Mouse (Mus musculus) forebrain, postnatal 0 days (tissue): ENCODE measurements around the gene 2510009E07Rik. TPM values are rescaled to one million over a fixed set of nuclear protein-coding genes. Genes with fewer than 3 reads are reported as not detected.

Source experiments
- ATAC-seq: fragments of 200-750 bp; cut with Nextera tagmentation; 2 replicates; pipeline ENCODE4 v1.8.0; 2017; ENCODE audit warnings: mild to moderate bottlenecking, moderate library complexity
- DNase-seq: peaks from one replicate; pipeline ENCODE4 v3.0.0-alpha.2; 2015
- H3K27ac ChIP-seq: fragments of 300-500 bp; sonication (generic); 2 replicates; pipeline ENCODE4 v1.5.1; 2014; ENCODE audit warnings: low read depth, mild to moderate bottlenecking, antibody characterized with exemption, low read length, moderate library complexity, mixed read lengths
- H3K27me3 ChIP-seq: fragments of 300-500 bp; sonication (generic); 2 replicates; pipeline ENCODE4 v1.6.1; 2014; ENCODE audit warnings: mild to moderate bottlenecking, low read length, mixed read lengths; ENCODE audit not compliant: insufficient read depth
- H3K36me3 ChIP-seq: fragments of 300-500 bp; sonication (generic); 2 replicates; pipeline ENCODE4 v1.6.1; 2014; ENCODE audit warnings: mild to moderate bottlenecking, moderate library complexity; ENCODE audit not compliant: insufficient read depth
- H3K4me1 ChIP-seq: fragments of 300-500 bp; sonication (generic); 2 replicates; pipeline ENCODE4 v1.6.1; 2014; ENCODE audit warnings: antibody characterized with exemption; ENCODE audit not compliant: insufficient read depth
- H3K4me2 ChIP-seq: fragments of 300-500 bp; sonication (generic); 2 replicates; pipeline ENCODE4 v1.6.1; 2014; ENCODE audit warnings: low read depth, mild to moderate bottlenecking, moderate library complexity
- H3K4me3 ChIP-seq: fragments of 300-500 bp; sonication (generic); 2 replicates; pipeline ENCODE4 v1.5.1; 2014; ENCODE audit warnings: low read depth, low read length, mixed read lengths
- H3K9ac ChIP-seq: fragments of 300-500 bp; sonication (generic); 2 replicates; pipeline ENCODE4 v1.6.1; 2014; ENCODE audit warnings: mild to moderate bottlenecking
- H3K9me3 ChIP-seq: fragments of 300-500 bp; sonication (generic); 2 replicates; pipeline ENCODE4 v1.6.1; 2016; ENCODE audit warnings: low read length
- CTCF ChIP-seq: sonication (generic); IDR thresholded peaks from 2 replicates; pipeline ENCODE4 v1.5.1; 2016; ENCODE audit warnings: antibody characterized with exemption, control low read depth, low read depth
- WGBS: fragments of 180-500 bp; shearing (Covaris S2); extraction: QIAGEN DNeasy Blood & Tissue Kit; methylation state at CpG from one replicate; pipeline ENCODE4 v1.1.7; 2014; 5-methylcytosine and 5-hydroxymethylcytosine counted together
- polyA plus RNA-seq: library from polyadenylated mRNA; unstranded; fragments of >200 nt; fragmentation: Nextera tagmentation; extraction: Ambion mirVana; gene quantifications from 2 replicates; pipeline ENCODE4 v1.2.1, GENCODE M21; 2015
- total RNA-seq: library from RNA; depleted of rRNA; stranded (reverse); fragments of >200 nt; gene quantifications from 2 replicates; pipeline ENCODE4 v1.2.3, GENCODE M21; 2014

Gene 2510009E07Rik
- total and polyA plus RNA-seq, 2 experiments from 2014 or later: 37.0 to 40.5 TPM

DNA sequence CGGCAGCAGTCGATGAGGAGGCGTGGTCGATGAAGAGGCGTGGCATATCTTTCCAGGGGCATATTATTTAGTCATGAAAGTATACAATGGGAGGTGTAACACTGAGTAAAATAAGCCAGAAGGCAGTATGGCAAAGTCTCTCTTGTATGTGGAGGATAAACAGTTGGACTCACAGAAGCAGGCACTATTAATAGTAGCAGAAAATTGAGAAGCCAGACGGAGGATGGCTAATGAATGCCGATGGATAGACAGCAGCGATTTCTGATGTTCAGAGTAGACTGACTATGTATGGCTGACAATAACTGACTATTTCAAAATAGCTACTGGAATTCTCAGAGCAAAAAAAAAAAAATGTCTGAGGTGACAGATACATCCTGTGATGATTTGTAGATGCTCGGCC lies 38.5 kb downstream of the 2510009E07Rik start:
- DNase-seq (peak; percentile 41), ATAC-seq (peak; percentile 32; the same call in 1 of the 2 replicates)
- no peak for TF ChIP-seq CTCF
- H3K27ac ChIP-seq: no peak overlapping the region
- peaks cover 19% of the 10 kb centered on the region for H3K36me3 ChIP-seq
- WGBS: 68% methylated on average over 9 of the region's 9 CpGs
- no peak overlapping the region for H3K9ac ChIP-seq
- H3K9me3 ChIP-seq: no peaks in the 10 kb centered on the region
- no peak overlapping the region for H3K4me3 ChIP-seq
- H3K27me3 ChIP-seq: no peaks in the 10 kb centered on the region
- H3K4me1 ChIP-seq: 0 out of 2 replicates have a peak, but pooled peaks cover 6% of the 10 kb centered on the region
- H3K4me2 ChIP-seq: no peak overlapping the region

GRCm38 (mm10) chr16:21655291-21655690 lies 39.2 kb downstream of the 2510009E07Rik start:
- TF ChIP-seq CTCF: no peak
- 18% methylated on average over 6 of the region's 6 CpGs for WGBS
- Histone ChIP-seq H3K27me3 (no peaks in the 10 kb centered on the region), H3K27ac (peak overlapping the region; percentile 11; the same call in 1 of the 2 replicates), H3K4me1 (0 out of 2 replicates have a peak, but pooled peaks cover 6% of the 10 kb centered on the region), H3K36me3 (peaks cover 19% of the 10 kb centered on the region), H3K9ac (no peak overlapping the region), H3K9me3 (no peaks in the 10 kb centered on the region), H3K4me2 (no peak overlapping the region), H3K4me3 (no peak overlapping the region)
- DNase-seq (no peak), ATAC-seq (peak; percentile 49; the same call in 1 of the 2 replicates)

DNA sequence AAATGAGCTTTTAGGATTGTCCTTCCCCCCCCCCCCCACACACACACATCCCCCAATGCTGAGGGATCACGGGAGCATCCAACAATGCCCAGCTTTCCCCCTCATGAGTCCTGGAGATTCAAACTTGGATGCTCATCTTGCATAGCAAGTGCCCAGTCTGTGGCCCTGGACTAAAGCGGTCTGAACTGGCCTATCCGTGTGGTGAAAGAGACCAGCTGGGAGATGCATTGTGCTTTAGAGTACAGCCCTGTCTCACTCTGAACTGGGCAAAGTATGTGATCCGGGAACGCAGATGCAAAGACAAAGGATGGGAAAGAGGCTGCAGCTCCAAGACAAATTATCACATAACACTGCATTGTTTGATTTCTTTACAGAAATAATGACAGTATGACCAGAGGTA lies 40.1 kb downstream of the 2510009E07Rik start:
- H3K4me3 ChIP-seq: no peak overlapping the region
- H3K4me2 ChIP-seq: no peak overlapping the region
- no peaks in the 10 kb centered on the region for H3K9me3 ChIP-seq
- H3K36me3 ChIP-seq: peaks cover 19% of the 10 kb centered on the region
- H3K4me1 ChIP-seq: 0 out of 2 replicates have a peak, but pooled peaks cover 6% of the 10 kb centered on the region
- 24% methylated on average over 5 of the region's 5 CpGs for WGBS
- TF ChIP-seq CTCF: no peak
- no peak overlapping the region; the same call in 1 of the 2 replicates for H3K9ac ChIP-seq
- ATAC-seq: peak; percentile 69
- H3K27me3 ChIP-seq: no peaks in the 10 kb centered on the region
- DNase-seq: no peak
- H3K27ac ChIP-seq: 0 out of 2 replicates have a peak overlapping the region, but pooled peaks have one; percentile 16

- ATAC-seq (no peak), DNase-seq (no peak)
- no peak overlapping the region for H3K4me2 ChIP-seq
- no peak overlapping the region for H3K9ac ChIP-seq
- H3K9me3 ChIP-seq: no peaks in the 10 kb centered on the region
- H3K4me1 ChIP-seq: 0 out of 2 replicates have a peak, but pooled peaks cover 6% of the 10 kb centered on the region
- no peak for TF ChIP-seq CTCF
- H3K4me3 ChIP-seq: no peak overlapping the region
- H3K27me3 ChIP-seq: no peaks in the 10 kb centered on the region
- peaks cover 19% of the 10 kb centered on the region for H3K36me3 ChIP-seq
- WGBS: 84% methylated on average over 15 of the region's 15 CpGs
- no peak overlapping the region for H3K27ac ChIP-seq
Measured at GRCm38 (mm10) chr16:21653151-21653550, 41.3 kb downstream of the 2510009E07Rik start.

DNA sequence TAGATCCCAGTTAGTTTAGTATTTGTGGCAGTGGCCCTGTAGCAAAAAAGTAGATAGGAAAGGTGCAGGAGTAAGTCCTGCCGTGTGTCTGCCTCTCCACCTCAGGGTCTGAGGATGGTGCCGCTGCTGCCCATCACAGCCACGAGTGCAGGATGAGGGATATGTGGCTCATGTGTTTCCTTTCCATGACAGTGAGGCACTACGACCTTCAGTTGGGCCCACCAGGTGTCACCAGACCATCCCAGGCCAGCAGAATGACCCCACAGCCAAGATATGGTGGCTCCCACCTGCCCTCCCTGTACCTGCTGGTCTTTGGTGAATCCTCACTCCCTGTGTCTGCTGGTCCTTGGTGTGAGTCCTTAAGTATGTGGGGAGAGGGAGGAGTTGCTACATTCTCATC lies 43.3 kb downstream of the 2510009E07Rik start:
- no peak overlapping the region for H3K4me3 ChIP-seq
- 0 out of 2 replicates have a peak, but pooled peaks cover 6% of the 10 kb centered on the region for H3K4me1 ChIP-seq
- H3K9me3 ChIP-seq: no peaks in the 10 kb centered on the region
- H3K9ac ChIP-seq: no peak overlapping the region
- 93% methylated on average over 4 of the region's 4 CpGs for WGBS
- TF ChIP-seq CTCF: no peak
- ATAC-seq (no peak), DNase-seq (no peak)
- no peak overlapping the region for H3K4me2 ChIP-seq
- no peaks in the 10 kb centered on the region for H3K27me3 ChIP-seq
- H3K27ac ChIP-seq: 0 out of 2 replicates have a peak overlapping the region, but pooled peaks have one; percentile 15
- H3K36me3 ChIP-seq: peaks cover 26% of the 10 kb centered on the region

DNA sequence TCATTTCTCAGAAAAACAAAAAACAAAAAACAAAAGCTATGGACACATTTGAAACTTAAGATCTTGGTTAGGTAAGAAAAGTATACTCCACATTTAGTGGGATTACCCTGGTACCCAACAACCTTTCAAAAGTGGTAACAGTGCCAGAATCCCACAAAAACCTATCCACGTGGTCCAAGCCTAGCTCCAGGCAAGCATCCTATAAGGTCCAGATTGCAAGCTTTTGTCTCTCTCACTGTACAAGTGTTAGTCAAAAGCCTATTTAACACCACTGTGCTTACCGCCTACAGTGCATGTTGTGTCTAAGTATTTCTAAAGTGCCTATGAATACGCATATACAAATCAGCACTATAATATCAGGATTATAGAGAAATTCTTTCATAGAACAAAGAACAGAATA lies 44.2 kb downstream of the 2510009E07Rik start:
- WGBS: 35% methylated on average over 3 of the region's 3 CpGs

GRCm38 (mm10) chr16:21648800-21649199 lies 45.7 kb downstream of the 2510009E07Rik start:
- no peaks in the 10 kb centered on the region for H3K4me1 ChIP-seq
- no peak overlapping the region for H3K27ac ChIP-seq
- no peak for DNase-seq
- WGBS: 75% methylated on average over 4 of the region's 4 CpGs
- no peak for ATAC-seq
- H3K4me3 ChIP-seq: no peak overlapping the region
- peaks cover 34% of the 10 kb centered on the region for H3K36me3 ChIP-seq
- H3K4me2 ChIP-seq: no peak overlapping the region
- no peaks in the 10 kb centered on the region for H3K9me3 ChIP-seq
- no peak for TF ChIP-seq CTCF
- H3K9ac ChIP-seq: no peak overlapping the region
- no peaks in the 10 kb centered on the region for H3K27me3 ChIP-seq

More for the DNA sequence above, 44.2 kb downstream of the 2510009E07Rik start:
- 0 out of 2 replicates have a peak, but pooled peaks cover 4% of the 10 kb centered on the region for H3K4me1 ChIP-seq
- ATAC-seq: no peak
- no peak overlapping the region for H3K4me3 ChIP-seq
- no peak overlapping the region for H3K9ac ChIP-seq
- H3K4me2 ChIP-seq: no peak overlapping the region
- no peak for DNase-seq
- 0 out of 2 replicates have a peak overlapping the region, but pooled peaks have one; percentile 9 for H3K27ac ChIP-seq
- TF ChIP-seq CTCF: no peak
- no peaks in the 10 kb centered on the region for H3K9me3 ChIP-seq
- H3K27me3 ChIP-seq: no peaks in the 10 kb centered on the region
- peaks cover 27% of the 10 kb centered on the region for H3K36me3 ChIP-seq
